Mouse (Mus musculus): ENCODE results near the gene Osgep. TPM values are rescaled to one million over a fixed set of nuclear protein-coding genes. Genes with fewer than 3 reads are reported as not detected.
"Not testable (repeated sequence)": the region's sequence is repeated elsewhere in the genome, so short reads cannot be mapped to it uniquely, and the experiment has no call there.

Osgep gene
- total and polyA plus RNA-seq, 3 experiments, result 67.8 to 84.2 (median 70.5) TPM

GRCm38 (mm10) chr14:50869889-50870804, 54.5 kb downstream of the Osgep start, which contains the start of gene Tep1:
Gene Tep1 (minus strand): TSS chr14:50870560.
- intact Hi-C loops (cut with DNase I), result loop anchor here (5.0 kb wide), 1 partner anchor 63 kb away; the partner anchor contains the start of genes Ccnb1ip1 and Parp2
- Histone ChIP-seq H3K4me3 (peak within 1 kb of the TSS; percentile 66), H3K27ac (peak within 1 kb of the TSS; percentile 80), H3K79me2 (replicated peaks; ENCODE audit: control insufficient read depth, insufficient read depth, low read length) (no peaks in the 10 kb centered on the region), H3K9ac (ENCODE audit: low read depth, low read length) (peak within 1 kb of the TSS; percentile 82), H3K27me3 (ENCODE audit: control insufficient read depth, insufficient read depth, low read length) (no peaks in the 10 kb centered on the region), H3K36me3 (ENCODE audit: control insufficient read depth, insufficient read depth, low read length) (no peaks in the 10 kb centered on the region; the same call in 1 of the 2 replicates), H3K4me1 (ENCODE audit: control insufficient read depth, insufficient read depth, low read length) (peaks cover 2% of the 10 kb centered on the region)
- TF ChIP-seq CTCF (IDR thresholded peaks at IDR 0.05) (no peak), EP300 (IDR thresholded peaks at IDR 0.05; ENCODE audit: insufficient read depth, low read depth, low read length) (0 out of 2 replicates have a peak, but pooled peaks have one; percentile 12), POLR2A (IDR thresholded peaks at IDR 0.05; ENCODE audit: insufficient read depth, low read depth, low read length) (peak; percentile 80)
- WGBS, result 7% methylated on average over 32 of the region's 32 CpGs
- DNase-seq, result peak; percentile 85 to 86

DNA sequence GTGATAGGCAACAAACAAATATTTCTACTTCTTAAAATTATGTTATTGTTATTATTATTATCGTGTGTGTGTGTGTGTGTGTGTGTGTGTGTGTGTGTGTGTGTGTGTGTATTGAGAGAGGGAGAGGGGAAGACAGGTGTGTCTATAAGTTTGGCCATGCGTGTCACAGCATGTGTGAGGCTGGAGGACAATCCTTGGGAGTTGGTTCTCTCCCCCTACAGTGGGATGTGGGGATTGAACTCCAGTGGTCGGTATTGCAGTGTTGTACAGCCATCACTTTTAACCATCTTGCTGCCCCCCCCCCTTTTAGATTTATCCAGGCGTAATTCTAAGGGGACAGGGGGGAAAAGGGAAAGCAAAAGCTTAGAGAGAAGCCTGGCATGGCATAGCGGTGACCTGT, 56.0 kb downstream of the Osgep start:
- Histone ChIP-seq H3K4me1 (ENCODE audit: control insufficient read depth, insufficient read depth, low read length) (peaks cover 2% of the 10 kb centered on the region), H3K36me3 (ENCODE audit: control insufficient read depth, insufficient read depth, low read length) (no peaks in the 10 kb centered on the region; the same call in 1 of the 2 replicates), H3K79me2 (replicated peaks; ENCODE audit: control insufficient read depth, insufficient read depth, low read length) (no peaks in the 10 kb centered on the region), H3K27ac (no peak overlapping the region), H3K27me3 (ENCODE audit: control insufficient read depth, insufficient read depth, low read length) (no peaks in the 10 kb centered on the region), H3K9ac (ENCODE audit: low read depth, low read length) (no peak overlapping the region), H3K4me3 (no peak overlapping the region)
- intact Hi-C loops (cut with DNase I), result loop anchor here (5.0 kb wide), 1 partner anchor 61 kb away; the partner anchor contains the start of genes Ccnb1ip1 and Parp2
- no peak for TF ChIP-seq EP300 (IDR thresholded peaks at IDR 0.05; ENCODE audit: insufficient read depth, low read depth, low read length)
- TF ChIP-seq POLR2A (IDR thresholded peaks at IDR 0.05; ENCODE audit: insufficient read depth, low read depth, low read length), result no peak
- no peak for TF ChIP-seq CTCF (IDR thresholded peaks at IDR 0.05)
- DNase-seq, result no peak
- WGBS, result 91% methylated on average over 4 of the region's 5 CpGs

DNA sequence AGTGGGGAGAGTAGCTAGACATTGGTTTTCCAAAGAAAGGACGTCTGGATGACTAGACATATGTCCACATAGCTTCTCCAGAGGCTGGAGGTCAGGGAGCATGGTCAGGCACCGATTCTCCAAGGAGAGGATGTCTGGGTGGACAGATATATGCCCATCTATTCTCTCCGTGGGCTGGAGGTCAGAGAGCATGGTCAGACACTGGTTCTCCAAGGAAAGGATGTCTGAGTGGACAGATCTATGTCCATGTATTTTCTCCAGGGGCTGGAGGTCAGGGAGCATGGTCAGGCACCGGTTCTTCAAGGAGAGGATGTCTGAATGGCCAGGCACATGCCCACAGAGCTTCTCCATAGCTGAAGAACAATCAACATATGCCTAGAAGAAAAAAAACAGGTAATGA, 56.5 kb downstream of the Osgep start:
- Histone ChIP-seq H3K4me3 (no peak overlapping the region), H3K27me3 (ENCODE audit: control insufficient read depth, insufficient read depth, low read length) (no peaks in the 10 kb centered on the region), H3K79me2 (replicated peaks; ENCODE audit: control insufficient read depth, insufficient read depth, low read length) (no peaks in the 10 kb centered on the region), H3K36me3 (ENCODE audit: control insufficient read depth, insufficient read depth, low read length) (no peaks in the 10 kb centered on the region; the same call in 1 of the 2 replicates), H3K9ac (ENCODE audit: low read depth, low read length) (no peak overlapping the region), H3K4me1 (ENCODE audit: control insufficient read depth, insufficient read depth, low read length) (peaks cover 2% of the 10 kb centered on the region), H3K27ac (no peak overlapping the region)
- 75% methylated on average over 4 of the region's 4 CpGs for WGBS
- no peak for TF ChIP-seq POLR2A (IDR thresholded peaks at IDR 0.05; ENCODE audit: insufficient read depth, low read depth, low read length)
- TF ChIP-seq EP300 (IDR thresholded peaks at IDR 0.05; ENCODE audit: insufficient read depth, low read depth, low read length), result no peak
- no peak for TF ChIP-seq CTCF (IDR thresholded peaks at IDR 0.05)
- DNase-seq, result no peak
- intact Hi-C loops (cut with DNase I), result loop anchor here (5.0 kb wide), 1 partner anchor 61 kb away; the partner anchor contains the start of genes Ccnb1ip1 and Parp2

- Histone ChIP-seq H3K27me3 (ENCODE audit: control insufficient read depth, insufficient read depth, low read length) (no peaks in the 10 kb centered on the region), H3K4me1 (ENCODE audit: control insufficient read depth, insufficient read depth, low read length) (peaks cover 2% of the 10 kb centered on the region), H3K79me2 (replicated peaks; ENCODE audit: control insufficient read depth, insufficient read depth, low read length) (no peaks in the 10 kb centered on the region), H3K36me3 (ENCODE audit: control insufficient read depth, insufficient read depth, low read length) (no peaks in the 10 kb centered on the region; the same call in 1 of the 2 replicates), H3K4me3 (no peak overlapping the region), H3K9ac (ENCODE audit: low read depth, low read length) (no peak overlapping the region), H3K27ac (no peak overlapping the region)
- intact Hi-C loops (cut with DNase I), result loop anchor here (5.0 kb wide), 1 partner anchor 60 kb away; the partner anchor contains the start of genes Ccnb1ip1 and Parp2
- 94% methylated on average over 3 of the region's 3 CpGs for WGBS
- TF ChIP-seq POLR2A (IDR thresholded peaks at IDR 0.05; ENCODE audit: insufficient read depth, low read depth, low read length) (no peak), EP300 (IDR thresholded peaks at IDR 0.05; ENCODE audit: insufficient read depth, low read depth, low read length) (no peak), CTCF (IDR thresholded peaks at IDR 0.05) (no peak)
- no peak for DNase-seq
Observed at GRCm38 (mm10) chr14:50866966-50867365, 57.7 kb downstream of the Osgep start.

DNA sequence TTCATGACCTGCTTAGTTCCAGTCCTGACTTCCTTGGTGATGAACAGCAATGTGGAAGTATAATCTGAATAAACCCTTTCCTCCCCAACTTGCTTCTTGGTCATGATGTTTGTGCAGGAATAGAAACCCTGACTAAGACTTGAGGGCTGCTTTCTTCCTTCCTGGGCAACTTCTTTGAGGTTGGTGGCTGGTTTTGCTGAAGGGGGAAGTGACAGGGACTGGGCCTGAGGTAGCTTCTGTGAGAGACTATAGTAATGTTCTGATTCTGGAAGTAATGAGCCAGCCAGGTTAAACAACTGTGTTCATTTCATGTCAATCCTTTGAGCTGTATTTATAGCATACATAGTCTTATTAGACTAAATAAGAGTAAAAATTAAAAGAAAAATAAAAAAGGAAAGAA, 59.7 kb downstream of the Osgep start:
- DNase-seq; H3K4me3 ChIP-seq; H3K9ac ChIP-seq (ENCODE audit: low read depth, low read length); H3K27ac ChIP-seq; H3K27me3 ChIP-seq (ENCODE audit: control insufficient read depth, insufficient read depth, low read length); H3K79me2 ChIP-seq (replicated peaks; ENCODE audit: control insufficient read depth, insufficient read depth, low read length); H3K36me3 ChIP-seq (ENCODE audit: control insufficient read depth, insufficient read depth, low read length); H3K4me1 ChIP-seq (ENCODE audit: control insufficient read depth, insufficient read depth, low read length): not testable (repeated sequence)
- intact Hi-C loops (cut with DNase I), result loop anchor here (5.0 kb wide), 1 partner anchor 58 kb away; the partner anchor contains the start of genes Ccnb1ip1 and Parp2

DNA sequence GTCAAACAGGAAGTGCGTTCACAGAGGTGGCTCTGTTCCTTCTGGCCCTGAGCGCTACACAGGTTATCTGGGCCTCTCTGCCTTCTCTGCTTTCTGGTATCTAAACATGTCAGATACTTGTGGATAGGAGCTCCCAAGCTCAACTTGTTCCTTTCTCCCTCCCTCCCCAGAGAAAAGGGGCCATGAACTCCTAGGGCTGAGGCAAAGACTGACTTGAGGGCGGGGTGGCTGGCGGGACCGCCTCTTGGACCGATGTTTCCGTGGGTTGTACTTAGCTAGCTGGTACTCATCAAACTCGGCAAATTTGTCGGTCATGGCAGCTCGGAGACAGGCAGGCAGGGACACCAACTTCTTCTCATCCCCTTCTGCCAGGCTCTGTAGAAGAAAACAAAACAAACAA, 62.1 kb downstream of the Osgep start:
- Histone ChIP-seq H3K79me2 (replicated peaks; ENCODE audit: control insufficient read depth, insufficient read depth, low read length) (no peaks in the 10 kb centered on the region), H3K4me1 (ENCODE audit: control insufficient read depth, insufficient read depth, low read length) (no peaks in the 10 kb centered on the region)

More for the DNA sequence above, 62.1 kb downstream of the Osgep start:
- Histone ChIP-seq H3K9ac (ENCODE audit: low read depth, low read length) (no peak overlapping the region), H3K4me3 (no peak overlapping the region), H3K27me3 (ENCODE audit: control insufficient read depth, insufficient read depth, low read length) (no peaks in the 10 kb centered on the region), H3K36me3 (ENCODE audit: control insufficient read depth, insufficient read depth, low read length) (peaks cover 2% of the 10 kb centered on the region), H3K27ac (no peak overlapping the region)
- intact Hi-C loops (cut with DNase I), result no loop called here
- no peak for DNase-seq
- TF ChIP-seq EP300 (IDR thresholded peaks at IDR 0.05; ENCODE audit: insufficient read depth, low read depth, low read length) (no peak), CTCF (IDR thresholded peaks at IDR 0.05) (no peak), POLR2A (IDR thresholded peaks at IDR 0.05; ENCODE audit: insufficient read depth, low read depth, low read length) (no peak)
- 79% methylated on average over 10 of the region's 10 CpGs for WGBS

Other genes starting within 250 kb of the Osgep start
- not detected for gene Olfr747, start 231.7 kb downstream of the Osgep start, total RNA-seq (2021)
- gene Olfr747, start 231.7 kb downstream of the Osgep start, polyA plus RNA-seq (2012; rRNA removed), result not detected in 2 replicates
- not detected for gene Olfr748, start 217.5 kb downstream of the Osgep start, total RNA-seq (2021)
- not detected in 2 replicates for gene Olfr748, start 217.5 kb downstream of the Osgep start, polyA plus RNA-seq (2012; rRNA removed)
- not detected for gene Olfr749, start 179.8 kb downstream of the Osgep start, total RNA-seq (2021)
- gene Olfr749, start 179.8 kb downstream of the Osgep start, polyA plus RNA-seq (2012; rRNA removed), result not detected in 2 replicates
- gene Ttc5, start 139.4 kb downstream of the Osgep start, total RNA-seq (2021), result 10 to 100 TPM; 13.2 to 13.9 TPM
- 13.3 and 18.4 TPM in 2 replicates for gene Ttc5, start 139.4 kb downstream of the Osgep start, polyA plus RNA-seq (2012; rRNA removed)
- gene Ccnb1ip1, start 117.2 kb downstream of the Osgep start, total RNA-seq (2021), result not detected
- gene Ccnb1ip1, start 117.2 kb downstream of the Osgep start, polyA plus RNA-seq (2012; rRNA removed), result not detected in 2 replicates
- 10 to 100 TPM; 14.7 to 15.6 TPM for gene Parp2, start 117.1 kb downstream of the Osgep start, total RNA-seq (2021)
- gene Parp2, start 117.1 kb downstream of the Osgep start, polyA plus RNA-seq (2012; rRNA removed), result 12.5 and 23.2 TPM in 2 replicates
- gene Tep1, start 54.3 kb downstream of the Osgep start, total RNA-seq (2021), result 10 to 100 TPM; 10.1 to 12.2 TPM
- gene Tep1, start 54.3 kb downstream of the Osgep start, polyA plus RNA-seq (2012; rRNA removed), result 11.9 and 14.7 TPM in 2 replicates
- gene Klhl33, start 27.4 kb downstream of the Osgep start, total RNA-seq (2021), result 10 to 100 TPM; 22.3 to 25.8 TPM
- gene Klhl33, start 27.4 kb downstream of the Osgep start, polyA plus RNA-seq (2012; rRNA removed), result 14.4 and 26.7 TPM in 2 replicates
- gene Apex1, start 75 bp upstream of the Osgep start, total RNA-seq (2021), result 10 to 100 TPM; 23.2 to 27.4 TPM
- gene Apex1, start 75 bp upstream of the Osgep start, polyA plus RNA-seq (2012; rRNA removed), result 18.8 and 31.6 TPM in 2 replicates
- gene Pip4p1, start 6.0 kb upstream of the Osgep start, total RNA-seq (2021), result 10 to 100 TPM; 18.6 to 27.8 TPM
- gene Pip4p1, start 6.0 kb upstream of the Osgep start, polyA plus RNA-seq (2012; rRNA removed), result 30.5 and 54.4 TPM in 2 replicates
- 10 to 100 TPM; 14.4 to 18.1 TPM for gene Pnp, start 6.2 kb upstream of the Osgep start, total RNA-seq (2021)
- gene Pnp, start 6.2 kb upstream of the Osgep start, polyA plus RNA-seq (2012; rRNA removed), result 17.2 and 25.4 TPM in 2 replicates
- 10 to 100 TPM; 11.3 to 12.1 TPM for gene Gm49342, start 19.6 kb upstream of the Osgep start, total RNA-seq (2021)
- 13.4 and 23.4 TPM in 2 replicates for gene Gm49342, start 19.6 kb upstream of the Osgep start, polyA plus RNA-seq (2012; rRNA removed)
- under 1 TPM; 0.52 to 0.75 TPM for gene Pnp2, start 31.1 kb upstream of the Osgep start, total RNA-seq (2021)
- gene Pnp2, start 31.1 kb upstream of the Osgep start, polyA plus RNA-seq (2012; rRNA removed), result 0.53 and 1.1 TPM in 2 replicates
- under 1 TPM in 1 of 2 experiments, not detected in 1; 0.61 TPM for gene Rnase10, start 82.9 kb upstream of the Osgep start, total RNA-seq (2021)
- gene Rnase10, start 82.9 kb upstream of the Osgep start, polyA plus RNA-seq (2012; rRNA removed), result 0.21 and 0.38 TPM in 2 replicates
- not detected for gene Rnase9, start 117.0 kb upstream of the Osgep start, total RNA-seq (2021)
- not detected in 2 replicates for gene Rnase9, start 117.0 kb upstream of the Osgep start, polyA plus RNA-seq (2012; rRNA removed)
- not detected for gene Rnase11, start 125.3 kb upstream of the Osgep start, total RNA-seq (2021)
- not detected in 2 replicates for gene Rnase11, start 125.3 kb upstream of the Osgep start, polyA plus RNA-seq (2012; rRNA removed)
- gene Rnase12, start 132.8 kb upstream of the Osgep start, total RNA-seq (2021), result not detected
- not detected in 2 replicates for gene Rnase12, start 132.8 kb upstream of the Osgep start, polyA plus RNA-seq (2012; rRNA removed)
- not detected for gene Olfr750, start 149.5 kb upstream of the Osgep start, total RNA-seq (2021)
- not detected in 2 replicates for gene Olfr750, start 149.5 kb upstream of the Osgep start, polyA plus RNA-seq (2012; rRNA removed)
- gene Rnase4, start 166.2 kb upstream of the Osgep start, total RNA-seq (2021), result 10 to 100 TPM; 47.9 to 59.6 TPM
- gene Rnase4, start 166.2 kb upstream of the Osgep start, polyA plus RNA-seq (2012; rRNA removed), result 90.9 and 123 TPM in 2 replicates
- 10 to 100 TPM in 1 of 2 experiments, 1 to 10 TPM in 1; 5.6 to 10.2 TPM for gene Ang, start 166.3 kb upstream of the Osgep start, total RNA-seq (2021)
- 10.8 and 12.1 TPM in 2 replicates for gene Ang, start 166.3 kb upstream of the Osgep start, polyA plus RNA-seq (2012; rRNA removed)
- gene Eddm3b, start 189.5 kb upstream of the Osgep start, total RNA-seq (2021), result not detected
- gene Eddm3b, start 189.5 kb upstream of the Osgep start, polyA plus RNA-seq (2012; rRNA removed), result not detected in 2 replicates
- gene Rnase6, start 199.0 kb upstream of the Osgep start, total RNA-seq (2021), result under 1 TPM; 0.25 to 0.78 TPM
- 1.9 and 3.5 TPM in 2 replicates for gene Rnase6, start 199.0 kb upstream of the Osgep start, polyA plus RNA-seq (2012; rRNA removed)
- gene Rnase1, start 221.9 kb upstream of the Osgep start, total RNA-seq (2021), result under 1 TPM; 0.42 to 0.84 TPM
- 0.53 and 0.76 TPM in 2 replicates for gene Rnase1, start 221.9 kb upstream of the Osgep start, polyA plus RNA-seq (2012; rRNA removed)
- not detected for gene Rnase2b, start 237.4 kb upstream of the Osgep start, total RNA-seq (2021)
- gene Rnase2b, start 237.4 kb upstream of the Osgep start, polyA plus RNA-seq (2012; rRNA removed), result not detected in 2 replicates